Mouse (Mus musculus) limb, embryonic 11.5 days (tissue): ENCODE data around the gene Tsr3. TPM values are rescaled to one million over a fixed set of nuclear protein-coding genes. Genes with fewer than 3 reads are reported as not detected.

Experiments
- microRNA-seq: library from miRNA; unstranded; fragments of <30 nt; microRNA quantifications from one replicate; pipeline ENCODE4, GENCODE M21; 2016
- polyA plus RNA-seq: library from polyadenylated mRNA; unstranded; fragments of >200 nt; fragmentation: Nextera tagmentation; extraction: Ambion mirVana; gene quantifications from 2 replicates; pipeline ENCODE4 v1.2.1, GENCODE M21; 2014

Gene Tsr3
- polyA plus RNA-seq, 1 experiment from 2014 or later, result 63.8 TPM

Small RNA genes within 50 kb of the gene (microRNA-seq; reads per million reads assigned to microRNA genes)
- gene Mir3547, result not detected

Other genes starting within 250 kb of the Tsr3 start
- 13.0 and 14.6 TPM in 2 replicates for gene Cramp1l, start 224.4 kb upstream of the Tsr3 start, polyA plus RNA-seq
- 21.0 and 24.0 TPM in 2 replicates for gene Ift140, start 224.1 kb upstream of the Tsr3 start, polyA plus RNA-seq
- 9.7 and 10.8 TPM in 2 replicates for gene Tmem204, start 156.6 kb upstream of the Tsr3 start, polyA plus RNA-seq
- gene Telo2, start 124.2 kb upstream of the Tsr3 start, polyA plus RNA-seq, result 28.8 and 35.8 TPM in 2 replicates
- gene Ptx4, start 119.4 kb upstream of the Tsr3 start, polyA plus RNA-seq, result 0.17 TPM in 1 of 2 replicates, not detected in the other
- gene Clcn7, start 106.8 kb upstream of the Tsr3 start, polyA plus RNA-seq, result 20.6 and 21.0 TPM in 2 replicates
- not detected in 2 replicates for gene Ccdc154, start 77.7 kb upstream of the Tsr3 start, polyA plus RNA-seq
- not detected in 2 replicates for gene Gm38655, start 64.7 kb upstream of the Tsr3 start, polyA plus RNA-seq
- gene BC003965, start 55.6 kb upstream of the Tsr3 start, polyA plus RNA-seq, result 31.6 and 32.7 TPM in 2 replicates
- 4.8 and 5.8 TPM in 2 replicates for gene Unkl, start 51.8 kb upstream of the Tsr3 start, polyA plus RNA-seq
- gene Gnptg, start within 50 bp of the Tsr3 start, polyA plus RNA-seq, result 28.3 and 29.4 TPM in 2 replicates
- 0.71 and 0.88 TPM in 2 replicates for gene Baiap3, start 16.2 kb downstream of the Tsr3 start, polyA plus RNA-seq
- 922 and 923 TPM in 2 replicates for gene Ube2i, start 34.5 kb downstream of the Tsr3 start, polyA plus RNA-seq
- not detected in 2 replicates for gene Prss34, start 58.2 kb downstream of the Tsr3 start, polyA plus RNA-seq
- gene Prss28, start 68.5 kb downstream of the Tsr3 start, polyA plus RNA-seq, result not detected in 2 replicates
- gene Prss29, start 78.5 kb downstream of the Tsr3 start, polyA plus RNA-seq, result not detected in 2 replicates
- gene Tpsab1, start 105.4 kb downstream of the Tsr3 start, polyA plus RNA-seq, result not detected in 2 replicates
- gene Tpsb2, start 126.1 kb downstream of the Tsr3 start, polyA plus RNA-seq, result not detected in 2 replicates
- gene Tpsg1, start 129.1 kb downstream of the Tsr3 start, polyA plus RNA-seq, result 0.41 and 0.63 TPM in 2 replicates
- gene Cacna1h, start 193.6 kb downstream of the Tsr3 start, polyA plus RNA-seq, result 5.5 TPM in 2 replicates
- not detected in 2 replicates for gene Tekt4, start 214.4 kb downstream of the Tsr3 start, polyA plus RNA-seq